Mouse (Mus musculus) ovary, adult 18-20 months (tissue): ENCODE data around the gene Smyd2.

Experiments used
- DNase-seq: peaks from one replicate; pipeline ENCODE4 v3.0.0; 2022; ENCODE audit warnings: low spot score, mixed read lengths

The Smyd2 gene

DNA sequence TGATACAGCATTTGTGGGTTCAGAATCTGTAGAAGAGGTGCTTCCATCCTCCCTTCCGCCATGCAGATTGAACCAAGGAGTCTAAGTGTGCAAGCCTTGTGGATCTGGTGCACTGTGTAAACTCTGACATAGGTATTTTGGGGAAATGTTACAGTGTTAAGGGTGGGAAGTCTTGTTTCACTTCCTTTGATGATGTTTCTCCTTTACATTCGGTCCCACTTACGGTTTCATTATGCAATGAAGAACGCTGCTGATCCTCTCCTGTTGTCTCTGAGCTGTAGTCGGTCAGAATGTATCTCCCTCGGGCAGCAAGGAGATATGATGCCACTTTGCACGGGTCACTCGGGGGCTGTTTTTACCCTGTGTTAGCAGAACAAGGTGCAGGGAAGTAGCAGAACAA is 50.5 kb downstream of the Smyd2 start:
- no peak for DNase-seq

DNA sequence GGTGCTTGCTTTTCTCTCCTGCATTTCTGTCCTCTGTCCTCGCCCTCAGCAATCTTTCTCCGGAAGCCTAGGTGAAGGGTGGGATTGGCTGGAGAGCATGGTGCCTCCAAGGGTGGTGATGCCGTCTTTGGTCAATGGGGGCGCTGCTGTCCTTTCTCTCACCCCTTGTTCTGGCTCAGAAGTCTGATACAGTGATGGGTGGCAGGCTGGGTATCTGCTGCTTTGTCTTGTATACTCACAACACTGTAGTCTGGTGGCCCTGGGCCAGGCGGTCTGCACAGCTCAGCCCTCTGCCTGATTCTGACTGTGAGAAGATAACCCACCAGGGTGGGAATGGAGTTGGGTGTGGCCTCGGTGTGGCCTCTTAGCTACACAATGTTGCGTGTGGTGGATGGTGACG is 51.6 kb downstream of the Smyd2 start:
- DNase-seq, result no peak

DNA sequence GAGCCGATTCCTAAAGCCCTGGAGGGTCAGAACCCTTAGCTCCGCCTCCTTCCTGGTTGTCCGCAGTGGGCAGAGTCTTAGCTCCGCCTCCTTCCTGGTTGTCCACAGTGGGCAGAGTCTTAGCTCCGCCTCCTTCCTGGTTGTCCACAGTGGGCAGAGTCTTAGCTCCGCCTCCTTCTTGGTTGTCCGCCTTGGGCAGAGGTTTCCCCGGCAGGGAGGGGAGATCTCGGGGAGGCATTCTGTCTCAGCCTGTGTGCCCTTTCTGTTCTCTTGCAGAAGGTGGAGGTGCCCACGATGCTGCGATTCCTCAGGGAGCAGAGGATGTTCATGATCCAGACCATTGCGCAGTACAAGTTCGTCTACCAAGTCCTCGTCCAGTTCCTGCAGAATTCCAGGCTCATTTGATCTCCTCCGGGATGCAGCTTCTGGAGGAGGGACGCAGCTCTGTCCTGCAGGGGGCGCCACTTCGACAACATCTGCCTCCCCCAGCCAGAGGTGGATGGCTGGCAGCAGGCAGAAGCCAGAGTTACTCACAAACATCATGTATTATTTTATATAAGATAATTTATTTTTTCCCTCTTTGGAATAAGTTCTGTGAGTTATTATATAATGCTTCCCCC is 52.4 kb downstream of the Smyd2 start:
- no peak for DNase-seq

DNA sequence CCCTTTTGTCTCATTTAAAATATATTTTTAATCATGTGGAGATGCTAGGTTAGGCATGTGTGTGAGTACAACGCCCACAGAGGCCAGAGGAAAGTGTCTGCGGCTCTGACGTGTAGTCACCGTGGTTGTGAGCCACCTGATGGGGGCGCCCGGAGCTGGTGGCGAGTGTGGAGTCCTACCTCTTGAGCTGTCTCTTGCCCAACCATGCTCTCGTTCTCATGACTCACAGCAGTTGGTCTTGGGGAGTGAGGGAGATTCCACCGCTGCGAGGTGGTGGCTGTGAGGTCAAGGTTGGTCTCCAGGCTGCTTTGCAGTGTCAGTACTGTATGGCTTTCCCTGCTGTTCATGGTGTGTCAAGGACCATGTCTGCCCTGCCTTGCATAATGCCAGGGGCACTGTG is 54.1 kb downstream of the Smyd2 start:
- DNase-seq, result no peak

DNA sequence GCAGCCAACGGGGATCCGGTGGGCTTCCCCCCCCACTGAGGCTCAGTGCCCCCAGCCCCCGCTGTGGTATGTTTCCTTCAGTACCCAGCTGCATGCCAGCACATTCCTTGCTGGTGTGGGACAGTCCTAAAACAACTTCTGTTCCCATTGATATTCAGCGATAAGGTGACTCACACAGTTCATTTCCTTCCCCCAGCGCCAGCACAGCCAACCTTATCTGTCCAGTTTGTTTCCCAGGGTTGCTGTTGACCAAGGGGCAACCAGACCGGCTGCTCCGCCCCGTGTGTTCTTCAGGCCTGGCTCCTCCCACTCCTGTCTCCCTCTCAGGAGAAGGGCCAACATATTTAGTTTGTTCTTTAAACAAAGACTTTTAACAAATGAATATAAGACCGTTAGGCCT is 54.7 kb downstream of the Smyd2 start:
- DNase-seq, result peak; percentile 76

DNA sequence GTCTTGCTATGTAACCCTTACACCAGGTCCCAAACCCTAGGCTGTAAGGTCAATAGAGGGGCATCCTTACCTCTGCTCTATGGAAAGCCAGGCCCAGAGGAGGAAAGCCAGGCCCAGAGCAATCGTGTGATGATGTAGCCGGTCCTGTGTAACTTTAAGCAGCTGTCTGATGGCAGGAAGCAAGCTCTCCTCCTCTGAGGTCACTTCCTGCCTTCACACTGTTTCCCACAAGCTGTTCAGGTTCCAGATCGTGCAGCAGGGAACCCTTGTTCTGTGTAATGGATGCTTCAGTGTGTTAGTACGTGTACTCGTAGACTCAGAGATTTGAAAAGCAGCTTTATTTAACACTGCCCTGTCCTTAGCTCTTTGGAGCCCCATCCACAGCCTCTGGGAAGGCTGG is 55.1 kb downstream of the Smyd2 start:
- no peak for DNase-seq

DNA sequence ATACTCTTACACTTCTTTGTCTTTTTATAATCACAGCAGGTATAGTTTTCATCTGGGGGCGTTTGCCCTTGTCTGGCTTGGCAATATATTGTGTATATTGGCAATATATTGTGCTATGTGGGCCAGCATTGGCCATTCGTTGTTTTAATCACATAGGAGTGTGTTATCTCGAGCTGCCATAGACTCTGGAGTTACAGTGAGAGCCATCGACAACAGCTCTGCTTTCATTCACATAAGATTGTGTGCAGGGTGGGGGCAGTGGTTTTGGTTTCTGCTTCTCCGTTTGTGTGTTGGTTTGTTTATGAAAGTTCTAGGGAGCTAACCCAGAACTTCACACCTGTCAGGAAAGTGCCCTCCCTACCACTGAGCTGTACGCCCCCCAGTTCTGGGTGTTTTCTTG is 55.5 kb downstream of the Smyd2 start:
- DNase-seq, result no peak

DNA sequence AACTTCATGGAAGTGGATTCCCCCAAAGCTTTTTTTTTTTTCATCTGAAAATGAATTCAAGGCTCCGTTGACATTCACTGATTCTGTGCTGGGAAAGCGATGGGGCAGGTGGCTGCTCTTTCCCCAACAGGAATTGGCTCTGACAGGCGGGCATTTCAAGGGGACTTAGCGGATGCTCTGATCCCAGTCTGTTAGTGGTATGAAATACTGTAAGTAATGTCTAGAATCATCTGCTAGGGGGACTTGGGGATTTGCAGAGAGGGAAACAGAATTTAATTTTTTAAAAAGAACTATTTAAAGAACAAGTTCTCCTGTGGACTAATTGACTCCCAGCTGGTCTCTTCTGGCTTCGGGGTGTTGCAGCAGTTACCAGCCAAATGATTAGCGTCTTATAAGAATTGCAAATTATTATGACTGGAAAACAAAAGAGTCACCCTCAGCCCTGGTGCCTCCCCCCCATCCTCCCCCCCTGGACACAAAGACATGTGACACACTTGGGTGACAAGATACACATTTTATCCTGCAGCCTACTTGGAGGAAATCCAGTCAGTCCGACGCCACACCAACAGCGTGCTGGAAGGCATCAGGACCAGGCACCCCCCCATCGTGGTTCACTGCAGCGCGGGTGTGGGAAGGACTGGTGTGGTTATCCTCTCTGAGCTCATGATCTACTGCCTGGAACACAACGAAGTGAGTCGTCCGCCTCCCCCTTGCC is 57.2 kb downstream of the Smyd2 start:
- DNase-seq, result no peak

DNA sequence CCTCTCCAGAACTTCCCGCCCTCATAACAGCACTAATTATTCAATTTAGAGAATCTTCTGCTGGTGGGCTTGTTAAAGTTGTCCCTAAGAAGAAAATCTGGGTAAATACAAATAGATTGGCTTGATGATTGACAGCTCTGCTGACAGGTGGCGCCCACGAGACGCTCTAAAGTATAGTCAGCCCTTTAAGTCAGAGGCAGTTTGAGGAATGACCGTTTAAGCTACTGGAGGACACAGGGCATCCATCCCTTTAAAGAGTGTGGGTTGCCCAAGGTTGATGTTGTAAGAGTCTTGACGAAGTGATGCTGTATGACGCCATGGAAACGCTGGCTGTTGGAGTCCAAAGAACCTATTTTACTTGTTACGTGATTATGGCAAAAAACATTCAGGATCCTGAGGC is 57.9 kb downstream of the Smyd2 start:
- no peak for DNase-seq

DNA sequence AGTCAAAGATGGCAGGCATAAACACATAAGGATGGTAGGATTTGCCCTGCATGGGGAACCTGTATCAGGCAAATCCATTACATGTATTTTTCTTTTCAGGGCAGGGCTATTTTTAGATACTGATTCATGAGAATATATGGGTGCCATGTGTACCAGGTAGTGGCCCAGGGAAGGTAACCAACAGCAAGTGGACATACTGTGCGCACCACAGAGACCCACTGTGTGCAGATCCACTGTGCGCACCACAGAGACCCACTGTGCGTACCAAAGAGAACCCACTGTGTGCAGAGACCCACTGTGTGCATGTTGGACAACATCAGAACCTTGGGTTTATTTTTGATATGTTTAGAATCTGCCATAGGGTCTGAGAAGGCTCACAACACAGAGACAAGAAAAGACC is 58.4 kb downstream of the Smyd2 start:
- DNase-seq, result no peak

DNA sequence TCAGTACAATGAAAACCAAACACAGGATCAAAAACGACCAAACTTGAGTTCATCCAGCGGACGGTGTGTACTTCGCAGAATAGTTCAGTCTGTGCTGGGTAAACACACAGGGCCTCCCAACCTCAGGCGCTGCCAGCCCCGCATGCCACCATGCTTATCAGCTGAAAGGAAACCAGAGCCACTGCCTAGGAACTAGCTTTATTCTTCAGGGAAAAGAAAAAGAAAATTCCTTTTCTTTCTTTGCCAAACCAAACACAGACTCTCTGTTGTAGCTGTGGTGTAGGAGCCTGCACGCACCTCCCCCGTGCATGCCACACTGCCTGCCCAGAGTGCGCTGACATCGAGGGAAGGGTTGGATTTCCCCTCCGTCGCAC is 61.2 kb downstream of the Smyd2 start:
- DNase-seq, result no peak

DNA sequence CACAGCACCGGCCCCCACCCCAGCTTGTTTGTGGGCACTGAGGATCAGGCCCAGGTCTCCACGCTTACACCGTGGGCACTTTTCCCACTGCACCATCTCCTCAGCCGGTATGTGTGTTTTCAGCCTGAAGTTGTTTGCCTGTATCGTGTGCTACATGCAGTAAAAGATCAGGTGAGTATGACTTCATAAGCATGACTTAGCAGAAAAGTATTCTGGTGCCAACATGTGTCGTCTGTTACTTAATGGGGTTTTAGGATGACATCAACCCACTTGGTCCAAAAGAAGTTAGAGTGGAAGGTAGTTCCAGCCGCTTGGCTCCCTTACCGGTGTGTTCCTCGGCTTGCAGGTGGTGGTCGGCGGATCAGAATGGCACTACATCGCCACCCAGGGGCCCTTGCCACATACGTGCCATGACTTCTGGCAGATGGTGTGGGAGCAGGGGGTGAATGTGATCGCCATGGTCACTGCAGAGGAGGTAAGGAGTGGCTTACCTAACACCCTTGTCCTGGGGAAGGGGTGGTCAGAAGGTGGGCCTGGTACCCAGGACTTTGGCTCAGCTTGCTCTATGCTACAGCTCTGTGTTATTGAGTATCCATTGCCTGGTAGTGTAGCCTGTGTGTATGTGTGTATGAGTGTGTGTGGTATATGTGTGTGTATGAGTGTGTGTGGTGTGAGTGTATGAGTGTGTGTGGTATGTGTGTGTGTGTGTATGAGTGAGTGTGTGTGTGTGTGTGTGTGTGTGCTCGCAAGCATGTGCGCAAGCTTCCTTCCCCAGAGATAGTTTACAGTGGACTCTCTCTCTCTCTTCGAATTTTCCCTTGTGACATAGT is 61.8 kb downstream of the Smyd2 start:
- DNase-seq, result no peak

DNA sequence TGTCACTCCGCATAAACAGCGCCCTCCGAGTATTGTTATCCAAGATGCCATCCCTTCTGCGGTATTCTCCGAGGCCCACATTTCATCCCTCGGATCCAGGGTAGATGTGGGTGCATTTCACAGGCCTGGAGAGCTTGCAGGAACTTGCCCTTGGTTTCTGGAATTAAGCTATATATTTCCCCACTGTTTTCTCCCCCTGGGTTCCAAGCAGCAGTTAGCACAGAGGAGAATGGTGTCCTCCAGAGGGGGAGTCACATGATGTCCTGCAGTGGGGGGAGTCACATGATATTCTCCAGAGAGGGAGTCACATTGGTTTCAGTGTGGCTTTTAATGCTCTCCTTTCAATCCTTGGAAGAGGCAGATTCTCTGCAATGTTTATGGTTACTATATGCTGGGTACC is 63.8 kb downstream of the Smyd2 start:
- no peak for DNase-seq

DNA sequence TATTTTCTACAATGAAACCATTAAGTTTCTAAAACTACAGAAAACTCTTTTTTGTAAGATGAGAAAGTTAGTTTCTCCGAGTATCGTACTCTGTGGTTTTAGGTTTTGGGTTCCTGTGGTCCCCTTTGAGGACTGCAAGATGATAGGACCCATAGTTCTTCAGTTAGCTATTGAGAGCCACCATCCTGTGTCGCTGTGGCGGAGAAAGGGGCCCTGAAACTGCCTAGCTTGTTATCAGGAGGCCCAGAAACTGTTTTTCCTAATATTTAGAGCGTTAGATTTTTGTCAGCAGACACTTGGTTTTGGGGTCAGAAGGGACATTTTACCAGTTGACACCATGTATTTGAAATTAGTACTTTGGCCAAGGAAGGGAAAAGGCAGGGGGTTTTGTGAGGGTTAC is 66.4 kb downstream of the Smyd2 start:
- DNase-seq, result no peak

DNA sequence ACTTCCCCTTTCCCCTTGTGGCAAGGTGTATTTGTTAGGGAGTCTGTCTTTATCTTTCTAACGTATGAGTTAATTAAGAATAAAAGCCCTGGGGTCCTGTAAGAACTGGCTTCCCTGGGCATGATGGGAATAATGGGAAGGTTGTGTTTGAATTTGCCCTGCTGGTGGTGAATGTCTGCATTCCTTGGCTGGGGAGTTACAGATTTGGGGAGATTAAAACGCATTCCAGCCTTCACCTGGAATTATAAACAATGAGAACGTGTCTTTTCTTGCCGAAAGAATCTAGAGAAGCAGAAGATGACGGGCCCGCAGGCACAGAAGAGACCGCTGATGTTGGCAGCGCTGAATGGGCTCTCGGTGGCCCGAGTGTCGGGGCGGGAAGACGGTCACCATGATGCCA is 67.5 kb downstream of the Smyd2 start:
- DNase-seq, result no peak

DNA sequence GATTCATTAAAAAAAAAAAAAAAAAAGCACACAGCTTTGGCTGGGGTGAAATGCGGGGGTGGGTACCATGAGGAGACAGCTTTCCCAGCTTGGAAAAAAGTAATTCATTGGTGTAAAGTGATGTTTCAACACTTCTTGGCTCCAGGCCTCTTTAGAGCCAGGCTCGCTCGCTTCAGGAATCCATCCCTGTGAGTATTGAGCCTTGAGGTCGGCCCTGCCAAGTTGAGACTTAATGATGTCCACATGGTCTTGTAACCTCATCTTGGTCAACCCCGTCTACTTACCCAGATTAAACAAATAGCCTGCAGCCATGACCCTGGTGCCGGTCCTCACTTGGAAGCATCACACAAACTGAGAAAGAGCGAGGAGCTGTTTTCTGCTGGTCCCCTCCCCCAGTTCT is 69.7 kb downstream of the Smyd2 start:
- DNase-seq, result no peak

DNA sequence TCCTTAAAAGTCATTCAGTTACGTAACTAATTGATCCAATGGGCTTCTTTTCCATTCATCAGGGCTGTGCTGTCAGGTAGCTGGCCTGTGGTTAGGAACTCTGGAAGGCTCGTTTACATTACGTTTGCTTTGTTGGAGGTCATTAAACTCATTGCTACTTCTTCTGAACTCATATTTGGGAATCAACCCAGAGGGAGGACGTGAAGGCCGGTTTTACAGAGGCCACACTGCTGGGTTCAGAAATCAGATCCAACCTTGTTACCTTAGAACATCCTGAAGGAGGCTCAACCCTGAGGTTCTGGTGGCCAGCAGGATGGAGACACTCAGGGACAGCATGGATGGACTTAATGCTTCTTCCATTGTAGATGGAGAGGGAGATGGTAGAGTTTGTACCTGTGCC is 70.1 kb downstream of the Smyd2 start:
- no peak for DNase-seq

DNA sequence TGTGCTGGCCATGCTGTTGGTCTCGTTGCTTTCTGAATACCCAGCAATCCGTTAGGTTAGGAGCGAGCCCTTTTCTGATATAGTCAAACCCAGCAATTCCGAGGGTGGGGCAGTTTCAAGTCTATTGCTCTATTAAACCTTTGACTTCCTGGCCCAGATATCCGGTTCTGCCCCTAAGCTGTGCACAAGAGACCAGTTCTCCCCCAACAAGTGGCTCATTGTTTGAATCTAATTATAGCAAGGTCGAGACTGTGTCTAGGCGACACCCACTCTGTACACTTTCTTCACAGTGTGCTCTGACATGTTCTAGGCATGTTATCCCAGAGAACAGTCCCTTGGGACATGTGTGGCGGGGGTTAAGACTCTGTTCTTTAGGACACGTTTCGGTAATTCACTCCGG is 72.6 kb downstream of the Smyd2 start:
- DNase-seq, result no peak

DNA sequence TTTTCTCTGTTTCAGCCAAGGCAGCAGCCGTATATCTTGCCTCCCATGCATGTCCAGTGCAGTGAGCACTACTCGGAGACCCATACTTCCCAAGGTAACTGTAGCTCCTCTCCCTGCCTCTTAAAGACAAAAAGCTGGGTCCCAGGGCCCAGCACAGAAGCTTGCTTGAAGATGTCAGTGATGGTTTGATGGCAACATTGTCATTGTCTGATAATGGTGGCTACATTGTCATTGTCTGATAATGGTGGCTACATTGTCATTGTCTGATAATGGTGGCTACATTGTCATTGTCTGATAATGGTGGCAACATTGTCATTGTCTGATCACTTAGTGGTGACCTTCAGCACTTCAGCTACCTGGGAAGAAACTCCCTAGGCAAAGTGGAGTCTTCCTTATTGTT is 75.8 kb downstream of the Smyd2 start:
- no peak for DNase-seq

DNA sequence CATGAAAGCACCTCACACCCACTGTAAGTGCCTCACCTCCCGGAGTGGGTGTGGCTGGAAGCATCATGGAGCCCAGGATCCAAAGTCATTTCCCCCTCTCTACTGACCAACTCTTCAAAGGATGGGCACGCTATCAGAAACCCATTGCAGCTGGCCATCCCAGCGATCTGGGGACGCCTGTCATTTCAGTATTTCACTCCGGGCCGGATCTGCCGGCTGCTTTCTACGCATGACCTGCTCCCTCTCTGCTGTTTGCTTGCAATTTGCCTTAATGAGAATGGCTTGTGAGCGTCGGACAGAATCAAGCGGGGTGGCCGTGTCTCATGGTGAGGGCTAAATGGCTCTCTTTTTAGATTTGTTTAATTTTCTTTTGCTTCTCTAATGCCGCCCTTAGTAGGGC is 88.0 kb downstream of the Smyd2 start:
- no peak for DNase-seq

DNA sequence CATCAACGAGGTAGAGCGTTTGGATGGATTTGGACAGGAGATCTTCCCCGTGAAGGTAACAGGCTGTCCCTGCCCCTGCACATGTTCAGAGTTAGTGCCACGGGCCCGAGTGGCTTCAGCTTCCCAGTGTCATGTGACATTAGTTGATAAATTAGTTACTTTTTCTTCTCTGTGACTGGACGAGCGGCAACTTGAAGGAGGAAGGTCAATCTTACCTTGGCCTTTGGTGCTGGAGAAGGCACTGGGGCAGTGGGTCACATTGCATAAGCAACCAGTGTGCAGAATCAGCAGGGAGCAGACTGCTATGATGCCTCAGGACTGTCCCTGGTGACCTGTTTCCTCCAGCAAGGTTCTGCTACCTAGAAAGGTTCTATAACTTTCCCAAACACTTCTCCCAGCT is 88.8 kb downstream of the Smyd2 start:
- no peak for DNase-seq

DNA sequence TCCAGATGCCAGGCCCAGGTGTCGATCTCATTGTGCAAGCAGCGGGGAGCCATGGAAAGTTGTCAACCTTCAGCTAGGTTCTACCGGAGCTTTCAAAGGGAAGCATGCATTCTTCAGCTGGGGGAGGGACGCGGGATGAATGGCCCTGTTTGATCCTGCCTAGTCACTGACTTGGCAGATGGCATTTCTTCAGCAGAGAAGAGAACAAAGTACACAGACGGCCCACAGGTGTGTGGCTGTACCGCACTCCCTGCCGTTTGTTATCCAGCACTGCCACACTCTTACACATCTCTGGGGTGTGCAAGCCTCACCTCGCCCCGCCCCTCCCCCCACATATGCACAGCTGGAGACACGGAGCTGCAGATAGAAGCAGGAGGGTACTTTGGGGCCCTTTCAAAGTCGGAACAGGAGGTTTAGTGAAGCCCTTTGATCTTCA is 91.3 kb downstream of the Smyd2 start:
- DNase-seq, result no peak
